Mouse (Mus musculus) cerebellum, adult 9-10 months (tissue): Measurements from ENCODE around the gene Hipk2.
A peak's percentile ranks its signal among the peaks of the same experiment; 100 is the strongest.

Source experiments
- DNase-seq: peaks from one replicate; pipeline ENCODE4 v3.0.0; 2022

Hipk2 gene

GRCm38 (mm10) chr6:38865805-38866204 lies 10.2 kb downstream of the Hipk2 start:
- no peak for DNase-seq

- DNase-seq, result no peak
These were observed 12.4 kb downstream of the Hipk2 start for GRCm38 (mm10) chr6:38863595-38863994.

- DNase-seq, result no peak
These were observed 15.7 kb downstream of the Hipk2 start for GRCm38 (mm10) chr6:38860301-38860700.

- no peak for DNase-seq
These were observed 16.1 kb downstream of the Hipk2 start for GRCm38 (mm10) chr6:38859819-38860218.

GRCm38 (mm10) chr6:38853561-38853992 lies 22.4 kb downstream of the Hipk2 start:
- peak; percentile 78 for DNase-seq

GRCm38 (mm10) chr6:38851740-38852139 lies 24.2 kb downstream of the Hipk2 start:
- DNase-seq, result no peak

GRCm38 (mm10) chr6:38850715-38851259 lies 25.2 kb downstream of the Hipk2 start:
- no peak for DNase-seq

- no peak for DNase-seq
These were observed 27.7 kb downstream of the Hipk2 start for GRCm38 (mm10) chr6:38847958-38848910.

- no peak for DNase-seq
These were observed 28.5 kb downstream of the Hipk2 start for GRCm38 (mm10) chr6:38847447-38847846.

- DNase-seq, result no peak
These were observed 29.4 kb downstream of the Hipk2 start for GRCm38 (mm10) chr6:38846330-38847195.

GRCm38 (mm10) chr6:38845876-38846275 lies 30.1 kb downstream of the Hipk2 start:
- peak; percentile 72 for DNase-seq

GRCm38 (mm10) chr6:38845117-38845516 lies 30.8 kb downstream of the Hipk2 start:
- no peak for DNase-seq

GRCm38 (mm10) chr6:38841551-38841950 lies 34.4 kb downstream of the Hipk2 start:
- no peak for DNase-seq

- no peak for DNase-seq
These were observed 35.2 kb downstream of the Hipk2 start for GRCm38 (mm10) chr6:38840780-38841179.

- DNase-seq, result no peak
These were observed 35.6 kb downstream of the Hipk2 start for GRCm38 (mm10) chr6:38840380-38840779.

GRCm38 (mm10) chr6:38839891-38840290 lies 36.1 kb downstream of the Hipk2 start:
- DNase-seq, result no peak

GRCm38 (mm10) chr6:38838061-38838460 lies 37.9 kb downstream of the Hipk2 start:
- DNase-seq, result no peak

- DNase-seq, result no peak
These were observed 40.7 kb downstream of the Hipk2 start for GRCm38 (mm10) chr6:38835217-38835616.

GRCm38 (mm10) chr6:38834727-38835126 lies 41.2 kb downstream of the Hipk2 start:
- DNase-seq, result no peak

- no peak for DNase-seq
These were observed 42.2 kb downstream of the Hipk2 start for GRCm38 (mm10) chr6:38833721-38834120.

- no peak for DNase-seq
These were observed 46.5 kb downstream of the Hipk2 start for GRCm38 (mm10) chr6:38829452-38829851.

- DNase-seq, result no peak
These were observed 47.8 kb downstream of the Hipk2 start for GRCm38 (mm10) chr6:38828211-38828610.

GRCm38 (mm10) chr6:38827435-38827834 lies 48.5 kb downstream of the Hipk2 start:
- no peak for DNase-seq
